Mouse (Mus musculus): ENCODE data around the gene Gm4756. TPM values are rescaled to one million over a fixed set of nuclear protein-coding genes. Genes with fewer than 3 reads are reported as not detected.

The Gm4756 gene
- polyA plus RNA-seq, 1 experiment, result not detected

- no peak for DNase-seq
- no peaks in the 10 kb centered on the region for H3K4me1 ChIP-seq (ENCODE audit: control insufficient read depth, insufficient read depth, low read length)
- no peak for TF ChIP-seq POLR2A (IDR thresholded peaks at IDR 0.05; ENCODE audit: borderline replicate concordance, insufficient read depth, low read length)
- TF ChIP-seq CTCF (IDR thresholded peaks at IDR 0.05; ENCODE audit: borderline replicate concordance, insufficient read depth, low read depth, low read length), result no peak
- no peaks in the 10 kb centered on the region for H3K27me3 ChIP-seq (ENCODE audit: control insufficient read depth, insufficient read depth, low read length)
- no peak overlapping the region for H3K4me3 ChIP-seq (replicated peaks; ENCODE audit: insufficient read depth, low read depth, low read length)
- H3K27ac ChIP-seq (ENCODE audit: insufficient read depth, low read length), result no peak overlapping the region
These were observed 56.5 kb downstream of the Gm4756 start for GRCm38 (mm10) chr12:72592991-72593390.

GRCm38 (mm10) chr12:72585339-72585738, 64.1 kb downstream of the Gm4756 start:
- Histone ChIP-seq H3K4me3 (replicated peaks; ENCODE audit: insufficient read depth, low read depth, low read length) (no peak overlapping the region), H3K4me1 (ENCODE audit: control insufficient read depth, insufficient read depth, low read length) (no peaks in the 10 kb centered on the region), H3K27ac (ENCODE audit: insufficient read depth, low read length) (no peak overlapping the region), H3K27me3 (ENCODE audit: control insufficient read depth, insufficient read depth, low read length) (no peaks in the 10 kb centered on the region)
- no peak for DNase-seq
- WGBS, result 95% methylated on average over 1 of the region's 1 CpGs
- TF ChIP-seq POLR2A (IDR thresholded peaks at IDR 0.05; ENCODE audit: borderline replicate concordance, insufficient read depth, low read length) (no peak), CTCF (IDR thresholded peaks at IDR 0.05; ENCODE audit: borderline replicate concordance, insufficient read depth, low read depth, low read length) (no peak)

GRCm38 (mm10) chr12:72583099-72583498, 66.4 kb downstream of the Gm4756 start:
- H3K27me3 ChIP-seq (ENCODE audit: control insufficient read depth, insufficient read depth, low read length), result no peaks in the 10 kb centered on the region
- TF ChIP-seq CTCF (IDR thresholded peaks at IDR 0.05; ENCODE audit: borderline replicate concordance, insufficient read depth, low read depth, low read length) (no peak), POLR2A (IDR thresholded peaks at IDR 0.05; ENCODE audit: borderline replicate concordance, insufficient read depth, low read length) (no peak)
- no peak overlapping the region for H3K27ac ChIP-seq (ENCODE audit: insufficient read depth, low read length)
- DNase-seq, result no peak
- no peaks in the 10 kb centered on the region for H3K4me1 ChIP-seq (ENCODE audit: control insufficient read depth, insufficient read depth, low read length)
- H3K4me3 ChIP-seq (replicated peaks; ENCODE audit: insufficient read depth, low read depth, low read length), result no peak overlapping the region
- 96% methylated on average over 2 of the region's 2 CpGs for WGBS

GRCm38 (mm10) chr12:72582021-72582420, 67.4 kb downstream of the Gm4756 start:
- TF ChIP-seq CTCF (IDR thresholded peaks at IDR 0.05; ENCODE audit: borderline replicate concordance, insufficient read depth, low read depth, low read length), result no peak
- TF ChIP-seq POLR2A (IDR thresholded peaks at IDR 0.05; ENCODE audit: borderline replicate concordance, insufficient read depth, low read length), result no peak
- Histone ChIP-seq H3K27me3 (ENCODE audit: control insufficient read depth, insufficient read depth, low read length) (no peaks in the 10 kb centered on the region), H3K4me3 (replicated peaks; ENCODE audit: insufficient read depth, low read depth, low read length) (no peak overlapping the region), H3K27ac (ENCODE audit: insufficient read depth, low read length) (no peak overlapping the region), H3K4me1 (ENCODE audit: control insufficient read depth, insufficient read depth, low read length) (no peaks in the 10 kb centered on the region)
- 90% methylated on average over 3 of the region's 3 CpGs for WGBS
- no peak for DNase-seq

- Histone ChIP-seq H3K4me3 (replicated peaks; ENCODE audit: insufficient read depth, low read depth, low read length) (no peak overlapping the region), H3K27ac (ENCODE audit: insufficient read depth, low read length) (no peak overlapping the region), H3K4me1 (ENCODE audit: control insufficient read depth, insufficient read depth, low read length) (no peaks in the 10 kb centered on the region), H3K27me3 (ENCODE audit: control insufficient read depth, insufficient read depth, low read length) (no peaks in the 10 kb centered on the region)
- 92% methylated on average over 4 of the region's 4 CpGs for WGBS
- no peak for TF ChIP-seq POLR2A (IDR thresholded peaks at IDR 0.05; ENCODE audit: borderline replicate concordance, insufficient read depth, low read length)
- no peak for TF ChIP-seq CTCF (IDR thresholded peaks at IDR 0.05; ENCODE audit: borderline replicate concordance, insufficient read depth, low read depth, low read length)
- no peak for DNase-seq
These were observed 85.1 kb downstream of the Gm4756 start for GRCm38 (mm10) chr12:72564281-72564795.

GRCm38 (mm10) chr12:72554347-72554746, 95.1 kb downstream of the Gm4756 start:
- TF ChIP-seq POLR2A (IDR thresholded peaks at IDR 0.05; ENCODE audit: borderline replicate concordance, insufficient read depth, low read length), result no peak
- no peak for TF ChIP-seq CTCF (IDR thresholded peaks at IDR 0.05; ENCODE audit: borderline replicate concordance, insufficient read depth, low read depth, low read length)
- WGBS, result 73% methylated on average over 4 of the region's 4 CpGs
- H3K27me3 ChIP-seq (ENCODE audit: control insufficient read depth, insufficient read depth, low read length), result no peaks in the 10 kb centered on the region
- no peaks in the 10 kb centered on the region; the same call in 1 of the 2 replicates for H3K4me1 ChIP-seq (ENCODE audit: control insufficient read depth, insufficient read depth, low read length)
- no peak overlapping the region for H3K27ac ChIP-seq (ENCODE audit: insufficient read depth, low read length)
- no peak overlapping the region for H3K4me3 ChIP-seq (replicated peaks; ENCODE audit: insufficient read depth, low read depth, low read length)
- no peak for DNase-seq

- WGBS, result 83% methylated on average over 10 of the region's 10 CpGs
These were observed 110.9 kb downstream of the Gm4756 start for GRCm38 (mm10) chr12:72538571-72538970.

GRCm38 (mm10) chr12:72536021-72536597, 113.4 kb downstream of the Gm4756 start, which contains the start of gene Pcnx4:
Gene Pcnx4, plus strand, starts transcription at chr12:72536383.
- peaks cover 3% of the 10 kb centered on the region for H3K4me1 ChIP-seq (ENCODE audit: control insufficient read depth, insufficient read depth, low read length)
- no peak within 1 kb of the TSS for H3K27ac ChIP-seq (ENCODE audit: insufficient read depth, low read length)
- TF ChIP-seq POLR2A (IDR thresholded peaks at IDR 0.05; ENCODE audit: borderline replicate concordance, insufficient read depth, low read length) (peak; percentile 57; the same call in 1 of the 2 replicates), CTCF (IDR thresholded peaks at IDR 0.05; ENCODE audit: borderline replicate concordance, insufficient read depth, low read depth, low read length) (no peak)
- no peaks in the 10 kb centered on the region for H3K27me3 ChIP-seq (ENCODE audit: control insufficient read depth, insufficient read depth, low read length)
- peak within 1 kb of the TSS; percentile 82 for H3K4me3 ChIP-seq (replicated peaks; ENCODE audit: insufficient read depth, low read depth, low read length)
- DNase-seq, result peak; percentile 95 to 96
- under 1% methylated on average over 45 of the region's 45 CpGs for WGBS

More at GRCm38 (mm10) chr12:72538571-72538970, 110.9 kb downstream of the Gm4756 start:
- peaks cover 3% of the 10 kb centered on the region for H3K4me1 ChIP-seq (ENCODE audit: control insufficient read depth, insufficient read depth, low read length)
- H3K27ac ChIP-seq (ENCODE audit: insufficient read depth, low read length), result no peak overlapping the region
- H3K4me3 ChIP-seq (replicated peaks; ENCODE audit: insufficient read depth, low read depth, low read length), result no peak overlapping the region
- no peak for DNase-seq
- H3K27me3 ChIP-seq (ENCODE audit: control insufficient read depth, insufficient read depth, low read length), result no peaks in the 10 kb centered on the region
- TF ChIP-seq CTCF (IDR thresholded peaks at IDR 0.05; ENCODE audit: borderline replicate concordance, insufficient read depth, low read depth, low read length), result no peak
- TF ChIP-seq POLR2A (IDR thresholded peaks at IDR 0.05; ENCODE audit: borderline replicate concordance, insufficient read depth, low read length), result no peak

Data from cerebellum, adult 2 months (tissue).